Mouse (Mus musculus) embryonic facial prominence, embryonic 14.5 days (tissue): Measurements from ENCODE around the gene Traf7. TPM values are rescaled to one million over a fixed set of nuclear protein-coding genes. Genes with fewer than 3 reads are reported as not detected.

Experiments
- ATAC-seq: fragments of 200-750 bp; cut with Nextera tagmentation; 2 replicates; pipeline ENCODE4 v1.8.0; 2017; ENCODE audit warnings: low read depth, moderate number of reproducible peaks, moderate TSS enrichment
- DNase-seq: peaks from one replicate; pipeline ENCODE4 v3.0.0-alpha.2; 2015; ENCODE audit warnings: low spot score
- H3K27ac ChIP-seq: fragments of 300-500 bp; sonication (generic); replicated peaks from 2 replicates; pipeline ENCODE4 v1.5.1; 2014; ENCODE audit warnings: low read depth, mild to moderate bottlenecking, low read length, moderate library complexity
- H3K27me3 ChIP-seq: fragments of 300-500 bp; sonication (generic); replicated peaks from 2 replicates; pipeline ENCODE4 v1.6.1; 2014; ENCODE audit warnings: low read length; ENCODE audit not compliant: control insufficient read depth, insufficient read depth
- H3K36me3 ChIP-seq: fragments of 300-500 bp; sonication (generic); 2 replicates; pipeline ENCODE4 v1.6.1; 2014; ENCODE audit warnings: low read length, mixed read lengths; ENCODE audit not compliant: control insufficient read depth, insufficient read depth
- H3K4me1 ChIP-seq: fragments of 300-500 bp; sonication (generic); 2 replicates; pipeline ENCODE4 v1.6.1; 2014; ENCODE audit warnings: antibody characterized with exemption, low read length; ENCODE audit not compliant: control insufficient read depth, insufficient read depth
- H3K4me2 ChIP-seq: fragments of 300-500 bp; sonication (generic); 2 replicates; pipeline ENCODE4 v1.6.1; 2014; ENCODE audit warnings: low read depth, mild to moderate bottlenecking, low read length, moderate library complexity, mixed read lengths
- H3K4me3 ChIP-seq: fragments of 300-500 bp; sonication (generic); 2 replicates; pipeline ENCODE4 v1.5.1; 2014; ENCODE audit warnings: low read depth, mild to moderate bottlenecking, low read length
- H3K9ac ChIP-seq: fragments of 300-500 bp; sonication (generic); 2 replicates; pipeline ENCODE4 v1.6.1; 2014; ENCODE audit warnings: low read depth, mild to moderate bottlenecking, low read length, moderate library complexity, mixed read lengths
- H3K9me3 ChIP-seq: fragments of 300-500 bp; sonication (generic); 2 replicates; pipeline ENCODE4 v1.6.1; 2016; ENCODE audit warnings: low read length; ENCODE audit not compliant: control insufficient read depth
- WGBS: fragments of 180-500 bp; shearing (Covaris S2); extraction: QIAGEN DNeasy Blood & Tissue Kit; methylation state at CpG from one replicate; pipeline ENCODE4 v1.1.7; 2014; 5-methylcytosine and 5-hydroxymethylcytosine counted together
- polyA plus RNA-seq: library from polyadenylated mRNA; unstranded; fragments of >200 nt; fragmentation: Nextera tagmentation; extraction: Ambion mirVana; gene quantifications from 2 replicates; pipeline ENCODE4 v1.2.1, GENCODE M21; 2014

The Traf7 gene
- polyA plus RNA-seq, 1 experiment from 2014 or later = 78.9 TPM

DNA sequence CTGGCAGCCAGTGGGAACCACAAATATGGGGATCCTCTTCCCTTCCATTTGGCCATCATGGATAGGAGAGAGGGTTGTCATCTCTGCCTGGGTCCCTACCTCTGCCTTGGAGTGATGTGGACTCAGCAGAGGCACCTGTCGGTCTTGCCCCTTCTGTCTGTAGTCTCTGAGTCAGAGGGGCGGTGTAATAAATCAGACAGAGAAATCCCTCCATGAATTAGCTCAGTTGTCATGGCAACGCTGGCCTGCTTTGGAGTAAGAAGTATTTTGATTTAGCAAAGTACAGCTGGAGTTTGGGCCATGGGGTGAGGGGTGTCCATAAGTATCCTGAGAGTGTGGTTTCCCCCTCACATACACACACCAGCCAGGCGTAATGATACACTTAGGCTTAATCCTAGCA lies 37.3 kb downstream of the Traf7 start:
- Histone ChIP-seq H3K9me3 (no peaks in the 10 kb centered on the region), H3K27me3 (peaks cover 26% of the 10 kb centered on the region), H3K4me3 (no peak overlapping the region), H3K9ac (no peak overlapping the region), H3K27ac (no peak overlapping the region), H3K4me1 (peaks cover 4% of the 10 kb centered on the region; the same call in 1 of the 2 replicates), H3K4me2 (no peak overlapping the region), H3K36me3 (no peaks in the 10 kb centered on the region)
- ATAC-seq (no peak), DNase-seq (peak; percentile 58)
- WGBS = 87% methylated on average over 4 of the region's 4 CpGs

DNA sequence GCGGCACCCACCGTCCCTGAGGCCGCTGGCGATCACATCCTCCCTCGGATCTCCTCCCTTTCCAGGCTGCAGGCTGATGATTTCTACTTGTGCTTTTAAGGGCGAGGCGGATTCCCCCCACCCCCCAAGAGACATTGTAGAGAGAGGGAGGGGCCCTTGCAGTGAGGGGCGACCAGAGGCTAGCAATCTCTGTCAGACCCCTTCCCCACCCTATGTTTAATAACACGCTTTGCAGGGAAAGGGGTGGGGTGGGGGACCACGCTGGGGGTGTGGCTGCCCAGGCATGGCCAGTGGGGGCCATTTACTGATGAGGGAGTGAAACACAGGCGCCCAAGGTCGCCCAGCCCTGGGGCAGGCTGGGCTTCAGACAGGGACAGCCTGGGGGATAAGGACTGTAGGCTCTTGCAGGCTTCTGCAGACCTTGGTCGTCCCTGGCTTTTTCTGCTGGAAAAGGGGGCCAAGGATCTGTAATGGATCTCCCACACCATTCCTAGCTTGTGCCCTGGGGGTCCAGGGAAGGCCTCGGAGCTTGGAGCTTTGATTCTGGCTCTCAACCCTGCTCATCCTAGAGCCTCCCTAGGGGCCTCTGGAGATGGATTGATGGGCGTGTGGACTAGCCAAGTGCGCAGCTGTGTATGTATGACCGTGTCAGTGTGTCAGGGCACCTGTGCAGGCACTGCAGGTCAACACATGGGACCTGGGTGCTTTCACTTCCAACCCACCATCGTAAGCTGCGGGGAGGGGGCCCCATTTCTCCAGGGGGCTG lies 38.3 kb downstream of the Traf7 start:
- Histone ChIP-seq H3K9me3 (no peaks in the 10 kb centered on the region), H3K4me2 (peak overlapping the region; percentile 96), H3K4me3 (peak overlapping the region; percentile 74), H3K4me1 (peaks cover 4% of the 10 kb centered on the region; the same call in 1 of the 2 replicates), H3K27me3 (peaks cover 26% of the 10 kb centered on the region), H3K36me3 (no peaks in the 10 kb centered on the region), H3K9ac (peak overlapping the region; percentile 80), H3K27ac (no peak overlapping the region)
- DNase-seq (no peak), ATAC-seq (peak; percentile 16; the same call in 1 of the 2 replicates)
- WGBS = 20% methylated on average over 18 of the region's 19 CpGs

DNA sequence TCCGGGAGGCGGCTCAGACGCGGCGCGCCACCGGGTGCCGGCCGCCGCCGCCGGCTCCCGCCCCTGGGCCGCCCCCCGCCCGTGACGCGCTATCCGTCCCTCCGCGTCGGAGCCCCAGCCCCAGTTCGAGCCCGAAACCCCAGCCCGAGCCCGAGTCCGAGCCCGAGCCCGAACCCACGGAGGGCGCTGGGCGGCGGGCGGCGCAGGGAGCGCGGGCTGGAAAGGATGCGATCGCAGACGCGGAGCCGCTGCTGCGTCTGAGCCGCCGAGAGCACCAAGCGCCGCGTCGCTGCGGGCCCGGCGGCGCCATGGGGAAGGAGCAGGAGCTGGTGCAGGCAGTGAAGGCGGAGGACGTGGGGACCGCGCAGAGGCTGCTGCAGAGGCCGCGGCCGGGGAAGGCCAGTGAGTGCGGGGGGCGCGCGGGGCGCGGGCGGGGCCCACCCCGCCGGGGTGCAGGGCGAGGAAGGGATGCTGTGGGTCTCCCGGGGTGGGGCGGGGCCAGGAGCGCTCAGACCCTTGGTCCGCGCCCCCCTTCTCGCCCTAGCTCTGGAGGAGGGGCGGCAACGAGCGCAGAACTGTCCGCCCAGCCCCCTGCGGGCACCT lies 39.0 kb downstream of the Traf7 start:
- WGBS = 0% methylated on average over 8 of the region's 81 CpGs
- DNase-seq (peak; percentile 35), ATAC-seq (peak; percentile 76)
- H3K4me3 ChIP-seq = peak overlapping the region; percentile 74
- H3K27me3 ChIP-seq = peaks cover 26% of the 10 kb centered on the region
- H3K4me1 ChIP-seq = peaks cover 4% of the 10 kb centered on the region; the same call in 1 of the 2 replicates
- no peaks in the 10 kb centered on the region for H3K36me3 ChIP-seq
- peak overlapping the region; percentile 80 for H3K9ac ChIP-seq
- peak overlapping the region; percentile 61; the same call in 1 of the 2 replicates for H3K27ac ChIP-seq
- H3K9me3 ChIP-seq = no peaks in the 10 kb centered on the region
- peak overlapping the region; percentile 96 for H3K4me2 ChIP-seq

DNA sequence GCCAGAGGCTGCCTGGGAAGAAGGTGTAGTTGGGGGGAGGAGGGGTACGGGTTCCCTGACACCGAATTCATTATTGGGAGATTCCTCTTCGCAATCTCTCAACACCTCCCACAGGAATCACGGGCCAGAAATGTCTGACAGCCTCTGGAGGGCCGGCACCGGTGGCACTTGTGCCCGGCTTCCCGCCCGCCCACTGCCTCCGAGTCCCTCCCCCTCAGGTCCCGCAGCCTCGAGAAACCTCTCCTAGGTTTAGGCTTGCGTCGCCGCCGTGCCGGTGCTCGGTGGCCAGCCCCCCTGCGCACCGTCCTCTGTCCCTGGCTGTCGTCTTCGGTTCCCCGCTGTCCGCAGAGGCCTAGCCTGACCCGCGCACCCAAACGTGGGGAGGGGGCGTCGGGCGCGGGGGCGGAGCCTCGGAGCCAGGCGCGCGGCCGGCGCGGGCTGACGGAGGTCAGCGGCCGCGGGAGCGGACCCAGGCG lies 39.5 kb downstream of the Traf7 start, which contains the start of gene Caskin1:
Gene Caskin1 (plus strand): TSS at position 416 of the 476 bp plus-strand sequence.
- Histone ChIP-seq H3K4me2 (peak within 1 kb of the TSS; percentile 96), H3K36me3 (no peaks in the 10 kb centered on the region), H3K9ac (peak within 1 kb of the TSS; percentile 80), H3K27ac (peak within 1 kb of the TSS; percentile 61; the same call in 1 of the 2 replicates), H3K4me3 (peak within 1 kb of the TSS; percentile 74), H3K9me3 (no peaks in the 10 kb centered on the region), H3K27me3 (peaks cover 26% of the 10 kb centered on the region), H3K4me1 (peaks cover 4% of the 10 kb centered on the region; the same call in 1 of the 2 replicates)
- 3% methylated on average over 8 of the region's 45 CpGs for WGBS
- ATAC-seq = no peak
- DNase-seq = peak; percentile 19

DNA sequence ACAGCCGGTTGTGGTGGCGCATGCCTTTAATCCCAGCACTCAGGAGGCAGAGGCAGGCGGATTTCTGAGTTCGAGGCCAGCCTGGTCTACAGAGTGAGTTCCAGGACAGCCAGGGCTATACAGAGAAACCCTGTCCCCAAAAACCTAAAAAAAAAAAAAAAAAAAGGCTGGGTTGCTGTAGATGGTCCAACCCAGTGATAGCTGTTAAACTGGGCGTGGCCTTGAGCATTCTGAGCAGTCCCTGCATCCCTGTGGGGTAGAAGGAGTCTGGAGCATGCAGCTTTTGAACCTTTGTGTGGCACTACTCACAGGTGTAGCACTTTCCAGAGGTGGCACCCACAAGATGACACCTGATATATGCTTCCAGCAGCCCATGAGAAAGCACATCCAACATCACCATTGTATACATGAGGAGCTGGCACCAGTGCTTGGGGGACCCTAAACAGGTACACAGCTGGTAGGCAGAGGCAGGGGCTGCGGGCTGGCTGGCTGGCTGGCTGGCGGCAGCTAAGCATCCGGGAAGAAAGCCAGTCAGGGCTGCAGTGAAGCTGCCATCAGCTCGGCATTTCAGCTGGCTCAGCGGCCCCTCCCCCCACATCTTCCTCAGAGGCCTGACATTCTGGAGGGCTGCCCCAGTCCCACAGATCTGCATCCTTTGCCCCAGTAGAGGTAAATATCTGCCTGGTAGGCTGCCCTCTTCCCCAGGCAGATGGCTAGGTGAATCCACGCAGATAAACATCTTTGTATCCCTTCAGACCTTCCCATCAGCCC lies 42.5 kb downstream of the Traf7 start:
- peaks cover 4% of the 10 kb centered on the region; the same call in 1 of the 2 replicates for H3K4me1 ChIP-seq
- no peak overlapping the region; the same call in 1 of the 2 replicates for H3K9ac ChIP-seq
- ATAC-seq (no peak), DNase-seq (peak; percentile 36)
- no peak overlapping the region for H3K4me3 ChIP-seq
- no peaks in the 10 kb centered on the region for H3K9me3 ChIP-seq
- H3K27ac ChIP-seq = no peak overlapping the region
- H3K4me2 ChIP-seq = no peak overlapping the region
- WGBS = 50% methylated on average over 10 of the region's 11 CpGs
- H3K27me3 ChIP-seq = peaks cover 26% of the 10 kb centered on the region
- no peaks in the 10 kb centered on the region for H3K36me3 ChIP-seq

DNA sequence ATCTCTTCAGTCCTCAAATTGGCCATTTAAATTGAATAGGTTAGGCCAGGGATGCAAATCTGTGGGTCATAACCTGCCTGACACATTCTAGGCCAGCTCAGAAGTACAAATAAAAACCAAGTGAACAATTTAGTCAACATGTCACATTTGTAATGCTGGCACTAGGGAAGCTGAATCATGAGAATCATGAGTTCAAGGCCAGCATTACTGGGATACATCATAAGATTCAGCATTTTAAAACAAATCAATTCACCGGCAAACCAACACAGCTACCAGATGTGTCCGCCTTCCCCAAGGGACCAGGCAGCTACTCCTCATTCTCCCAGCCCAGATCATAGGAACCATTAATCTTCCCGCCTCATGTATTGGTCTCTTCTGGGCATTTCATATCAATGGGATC lies 44.2 kb downstream of the Traf7 start:
- 89% methylated on average over 3 of the region's 3 CpGs for WGBS
- ATAC-seq (no peak), DNase-seq (no peak)
- no peak overlapping the region for H3K9ac ChIP-seq
- H3K4me3 ChIP-seq = no peak overlapping the region
- no peaks in the 10 kb centered on the region for H3K36me3 ChIP-seq
- H3K27me3 ChIP-seq = peaks cover 12% of the 10 kb centered on the region
- no peak overlapping the region for H3K27ac ChIP-seq
- H3K4me2 ChIP-seq = no peak overlapping the region
- H3K4me1 ChIP-seq = no peaks in the 10 kb centered on the region
- no peaks in the 10 kb centered on the region for H3K9me3 ChIP-seq

DNA sequence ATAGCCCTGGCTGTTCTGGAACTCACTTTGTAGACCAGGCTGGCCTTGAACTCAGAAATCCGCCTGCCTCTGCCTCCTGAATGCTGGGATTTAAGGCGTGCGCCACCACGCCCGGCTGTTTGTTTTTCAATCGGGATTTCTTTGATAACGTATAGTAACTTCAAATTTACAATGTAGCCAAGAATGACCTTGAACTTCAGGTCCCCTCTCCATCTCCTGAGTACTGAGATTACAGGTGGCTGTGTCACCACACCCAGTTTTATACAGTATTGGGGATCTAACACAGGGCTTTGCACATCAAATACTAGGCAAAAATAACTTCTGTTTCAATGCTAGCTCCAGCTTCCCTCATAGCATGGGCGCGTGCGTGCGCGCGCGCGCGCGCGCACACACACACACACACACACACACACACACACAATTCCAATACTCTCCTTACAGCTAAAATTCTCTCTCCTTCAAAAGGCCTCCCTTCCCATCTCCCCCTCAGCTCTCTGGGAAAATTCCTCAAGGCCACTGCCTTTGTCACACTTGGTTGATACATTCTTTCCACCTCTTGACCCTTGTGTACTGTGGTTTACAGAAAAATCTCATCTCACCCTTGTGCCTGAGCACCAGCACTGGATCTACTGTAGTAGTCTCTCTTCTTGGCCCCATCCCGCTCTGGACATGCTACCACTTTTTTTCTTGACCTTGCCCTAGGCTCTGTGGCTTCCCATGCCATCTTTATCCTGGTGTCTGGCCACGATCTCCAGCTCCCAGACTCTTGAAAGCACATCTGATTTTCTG lies 46.5 kb downstream of the Traf7 start:
- Histone ChIP-seq H3K27ac (no peak overlapping the region), H3K9ac (no peak overlapping the region), H3K9me3 (no peaks in the 10 kb centered on the region), H3K4me3 (no peak overlapping the region), H3K4me1 (peaks cover 7% of the 10 kb centered on the region), H3K27me3 (no peaks in the 10 kb centered on the region), H3K36me3 (peaks cover 16% of the 10 kb centered on the region), H3K4me2 (no peak overlapping the region)
- DNase-seq (no peak), ATAC-seq (no peak)
- WGBS = 94% methylated on average over 20 of the region's 20 CpGs
